Mouse (Mus musculus): ENCODE measurements around the gene Defa22.
"Not testable (repeated sequence)": the region's sequence is repeated elsewhere in the genome, so short reads cannot be mapped to it uniquely, and the experiment has no call there.

The Defa22 gene

DNA sequence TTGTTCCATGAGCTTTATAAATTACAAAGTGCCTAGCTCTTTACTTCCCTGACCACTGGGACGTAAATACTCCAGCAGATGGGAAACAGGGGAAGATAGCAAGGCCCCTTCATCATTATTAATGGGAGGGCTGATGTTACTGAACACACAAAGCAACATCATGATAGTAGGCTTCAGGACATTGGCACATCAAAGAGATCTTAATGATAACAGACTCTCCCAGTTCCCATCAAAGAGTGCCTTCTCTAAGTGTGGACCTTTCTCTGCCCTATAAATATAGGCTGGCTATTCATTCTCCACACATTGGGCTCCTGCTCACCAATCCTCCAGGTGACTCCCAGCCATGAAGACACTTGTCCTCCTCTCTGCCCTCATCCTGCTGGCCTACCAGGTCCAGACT is at the start of gene Defa22:
TSS of gene Defa22 (plus strand) at position 301 of the 400 bp plus-strand sequence.
- DNase-seq = not testable (repeated sequence)

DNA sequence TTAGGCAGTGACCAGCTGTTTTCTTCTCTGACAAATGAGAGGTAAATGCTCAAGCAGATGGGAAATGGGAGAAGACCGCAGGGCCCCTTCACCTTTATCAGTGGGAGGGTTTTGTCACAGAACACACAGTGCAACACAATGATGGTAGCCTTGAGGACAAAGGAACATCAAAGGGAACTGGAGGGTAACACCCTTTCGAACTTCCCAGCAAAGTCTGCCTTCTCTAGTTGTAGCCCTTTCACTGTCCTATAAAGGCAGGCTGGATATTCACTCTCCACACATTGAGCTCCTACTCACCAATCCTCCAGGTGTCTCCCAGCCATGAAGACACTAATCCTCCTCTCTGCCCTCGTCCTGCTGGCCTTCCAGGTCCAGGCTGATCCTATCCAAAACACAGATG is 27.7 kb upstream of the Defa22 start, which contains the start of gene Defa30:
TSS of gene Defa30 (plus strand) at position 301 of the 400 bp plus-strand sequence.
- not testable (repeated sequence) for DNase-seq

DNA sequence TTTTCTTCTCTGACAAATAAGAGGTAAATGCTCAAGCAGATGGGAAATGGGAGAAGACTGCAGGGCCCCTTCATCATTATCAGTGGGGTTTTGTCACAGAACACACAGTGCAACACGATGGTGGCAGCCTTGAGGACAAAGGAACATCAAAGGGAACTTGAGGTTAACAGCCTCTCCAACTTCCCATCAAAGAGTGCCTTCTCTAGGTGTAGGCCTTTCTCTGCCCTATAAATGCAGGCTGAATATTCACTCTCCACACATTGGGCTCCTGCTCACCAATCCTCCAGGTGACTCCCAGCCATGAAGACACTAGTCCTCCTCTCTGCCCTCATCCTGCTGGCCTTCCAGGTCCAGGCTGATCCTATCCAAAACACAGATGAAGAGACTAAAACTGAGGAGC is 29.2 kb downstream of the Defa22 start, which contains the start of gene Defa31:
TSS of gene Defa31 (plus strand) at position 301 of the 400 bp plus-strand sequence.
- not testable (repeated sequence) for DNase-seq

DNA sequence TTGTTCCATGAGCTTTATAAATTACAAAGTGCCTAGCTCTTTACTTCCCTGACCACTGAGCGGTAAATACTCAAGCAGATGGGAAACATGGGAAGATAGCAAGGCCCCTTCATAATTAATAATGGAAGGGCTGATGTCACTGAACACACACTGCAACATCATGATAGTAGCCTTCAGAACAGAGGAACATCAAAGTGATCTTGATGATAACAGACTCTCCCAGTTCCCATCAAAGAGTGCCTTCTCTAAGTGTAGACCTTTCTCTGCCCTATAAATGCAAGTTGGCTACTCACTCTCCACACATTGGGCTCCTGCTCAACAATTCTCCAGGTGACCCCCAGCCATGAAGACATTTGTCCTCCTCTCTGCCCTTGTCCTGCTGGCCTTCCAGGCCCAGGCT is 39.2 kb downstream of the Defa22 start, which contains the start of gene Gm15293:
TSS of gene Gm15293 (plus strand) at position 301 of the 400 bp plus-strand sequence.
- DNase-seq = not testable (repeated sequence)

All from kidney, adult 18-20 months (tissue).